8 mouse cellular contexts compared by ENCODE assay signal in genomic region chr10:128806086-128806485, GRCm38 (mm10). TPM values are rescaled to one million over a fixed set of nuclear protein-coding genes. Genes with fewer than 3 reads are reported as not detected.
DNase-seq lines count a peak whose midpoint lies in the region; ATAC-seq and TF ChIP-seq lines count a peak whose summit lies in the region.

No protein-coding gene starts in this region.

- peak; percentile 41 for DNase-seq in cerebellum, adult 11-12 months
- DNase-seq in cerebellum, postnatal 36 days, result no peak
- peak; percentile 10 for DNase-seq in retina, postnatal 1 day
- no peak for DNase-seq in retina, embryonic 14.5 days (ENCODE audit: low spot score)
- no peak for DNase-seq in limb, embryonic 14.5 days (ENCODE audit: low spot score)
- DNase-seq in thymus, adult 2 months, result peak; percentile 25
- DNase-seq in frontal cortex, postnatal 10 days (ENCODE audit: low spot score in 2 of 2), result no peak
- no peak for DNase-seq in gastrocnemius, adult 8-10 months (ENCODE audit: low spot score in 2 of 2)

- 49% methylated on average over 6 of the region's 6 CpGs for WGBS in limb, embryonic 14.5 days
- WGBS in thymus, adult 2 months, result 48% methylated on average over 6 of the region's 6 CpGs

- peaks cover 43% of the 10 kb centered on the region for H3K36me3 ChIP-seq in limb, embryonic 14.5 days (ENCODE audit: control insufficient read depth, insufficient read depth, low read length)
- no peaks in the 10 kb centered on the region for H3K36me3 ChIP-seq in thymus, adult 2 months (ENCODE audit: control insufficient read depth, insufficient read depth, low read length)

- H3K4me1 ChIP-seq in limb, embryonic 14.5 days (ENCODE audit: control insufficient read depth, insufficient read depth, low read length), result peaks cover 42% of the 10 kb centered on the region
- peaks cover 30% of the 10 kb centered on the region for H3K4me1 ChIP-seq in thymus, adult 2 months (replicated peaks; ENCODE audit: control insufficient read depth, insufficient read depth, low read length)

- no peak for TF ChIP-seq POLR2A in limb, embryonic 14.5 days (IDR thresholded peaks at IDR 0.05; ENCODE audit: borderline replicate concordance, extremely low read depth, insufficient read depth, insufficient read length)
- TF ChIP-seq POLR2A in thymus, adult 2 months (IDR thresholded peaks at IDR 0.05; ENCODE audit: control insufficient read depth, extremely low read depth, insufficient read depth, low read length, poor library complexity), result no peak

- H3K9ac ChIP-seq in limb, embryonic 14.5 days (ENCODE audit: low read depth, low read length, severe bottlenecking), result peak overlapping the region; percentile 81

- peak overlapping the region; percentile 86 for H3K4me3 ChIP-seq in limb, embryonic 14.5 days (replicated peaks; ENCODE audit: low read length)
- peak overlapping the region; percentile 38 for H3K4me3 ChIP-seq in thymus, adult 2 months (ENCODE audit: control insufficient read depth, insufficient read depth, low read length)

- peak overlapping the region; percentile 75 for H3K4me2 ChIP-seq in limb, embryonic 14.5 days (replicated peaks; ENCODE audit: low read depth, low read length, severe bottlenecking)

- no peaks in the 10 kb centered on the region for H3K27me3 ChIP-seq in limb, embryonic 14.5 days (ENCODE audit: control insufficient read depth, insufficient read depth, low read length)
- H3K27me3 ChIP-seq in thymus, adult 2 months (ENCODE audit: control insufficient read depth, insufficient read depth, low read length), result no peaks in the 10 kb centered on the region

- no peak for TF ChIP-seq CTCF in thymus, adult 2 months (IDR thresholded peaks at IDR 0.05; ENCODE audit: borderline replicate concordance, control insufficient read depth, extremely low read depth, insufficient read depth, low read length, poor library complexity)

- H3K27ac ChIP-seq in limb, embryonic 14.5 days (replicated peaks; ENCODE audit: low read depth, low read length), result peak overlapping the region; percentile 99; the same call in 1 of the 2 replicates
- H3K27ac ChIP-seq in thymus, adult 2 months (ENCODE audit: control insufficient read depth, insufficient read depth, low read length), result peak overlapping the region; percentile 14; the same call in 1 of the 2 replicates

- ATAC-seq in limb, embryonic 14.5 days (ENCODE audit: low FRiP score, low read depth), result no peak

- H3K9me3 ChIP-seq in limb, embryonic 14.5 days (ENCODE audit: control insufficient read depth, low read length), result no peaks in the 10 kb centered on the region

RNA-seq across cellular contexts. Expression of gene Tmem198b, which starts 1.9 kb away (rescaled TPM):
- 41.3 and 59.1 TPM in 2 replicates for polyA plus RNA-seq in limb, embryonic 14.5 days (2012; rRNA removed)
- 14.9 and 18.6 TPM in 2 replicates for polyA plus RNA-seq in limb, embryonic 14.5 days (2014; fragmentation: Nextera tagmentation; extraction: Ambion mirVana)
- polyA plus RNA-seq in thymus, adult 2 months (2012; rRNA removed), result 17.4 and 20.5 TPM in 2 replicates
- 1 to 10 TPM; 2.0 to 2.3 (median 2.2) TPM for total RNA-seq in gastrocnemius, adult 8-10 months (2022)

RNA-seq across cellular contexts. Expression of gene Dnajc14, which starts 2.2 kb away (rescaled TPM):
- polyA plus RNA-seq in limb, embryonic 14.5 days (2012; rRNA removed), result 26.3 and 30.6 TPM in 2 replicates
- 44.5 and 45.7 TPM in 2 replicates for polyA plus RNA-seq in limb, embryonic 14.5 days (2014; fragmentation: Nextera tagmentation; extraction: Ambion mirVana)
- polyA plus RNA-seq in thymus, adult 2 months (2012; rRNA removed), result 19.9 and 21.6 TPM in 2 replicates
- total RNA-seq in gastrocnemius, adult 8-10 months (2022), result 10 to 100 TPM; 23.5 to 27.2 (median 26.1) TPM

RNA-seq across cellular contexts. Expression of gene Sarnp, which starts 11.0 kb away (rescaled TPM):
- 68.2 and 122 TPM in 2 replicates for polyA plus RNA-seq in limb, embryonic 14.5 days (2012; rRNA removed)
- polyA plus RNA-seq in limb, embryonic 14.5 days (2014; fragmentation: Nextera tagmentation; extraction: Ambion mirVana), result 200 TPM in 2 replicates
- polyA plus RNA-seq in thymus, adult 2 months (2012; rRNA removed), result 8.5 and 12.3 TPM in 2 replicates
- 10 to 100 TPM; 20.0 to 29.0 (median 24.0) TPM for total RNA-seq in gastrocnemius, adult 8-10 months (2022)

RNA-seq across cellular contexts. Expression of gene Ormdl2, which starts 15.4 kb away (rescaled TPM):
- polyA plus RNA-seq in limb, embryonic 14.5 days (2012; rRNA removed), result 29.4 and 31.6 TPM in 2 replicates
- 45.4 and 52.7 TPM in 2 replicates for polyA plus RNA-seq in limb, embryonic 14.5 days (2014; fragmentation: Nextera tagmentation; extraction: Ambion mirVana)
- polyA plus RNA-seq in thymus, adult 2 months (2012; rRNA removed), result 68.3 and 82.3 TPM in 2 replicates
- 1 to 10 TPM; 2.1 to 3.8 (median 2.7) TPM for total RNA-seq in gastrocnemius, adult 8-10 months (2022)

RNA-seq across cellular contexts. Expression of gene Mmp19, which starts 15.4 kb away (rescaled TPM):
- 1.4 TPM in 2 replicates for polyA plus RNA-seq in limb, embryonic 14.5 days (2012; rRNA removed)
- 0.86 and 1.1 TPM in 2 replicates for polyA plus RNA-seq in limb, embryonic 14.5 days (2014; fragmentation: Nextera tagmentation; extraction: Ambion mirVana)
- polyA plus RNA-seq in thymus, adult 2 months (2012; rRNA removed), result 1.8 and 3.9 TPM in 2 replicates
- total RNA-seq in gastrocnemius, adult 8-10 months (2022), result 1 to 10 TPM in 3 of 4 experiments, under 1 TPM in 1; 0.46 to 1.4 (median 1.1) TPM

Comparison
In these comparisons a context has a peak if more than half of its experiments do, and no peak if none do; other contexts are left out.
1. DNase-seq: peak in cerebellum, adult 11-12 months (single experiment), retina, postnatal 1 day (single experiment) and thymus, adult 2 months (single experiment); none in cerebellum, postnatal 36 days (0 of 2), retina, embryonic 14.5 days (single experiment), limb, embryonic 14.5 days (single experiment), frontal cortex, postnatal 10 days (0 of 2) and gastrocnemius, adult 8-10 months (0 of 2).